Mouse (Mus musculus) MEL (cell line): Measurements from ENCODE around the gene Hes3. TPM values are rescaled to one million over a fixed set of nuclear protein-coding genes. Genes with fewer than 3 reads are reported as not detected.

Experiments used
- DNase-seq: peaks from one replicate; pipeline ENCODE4 v3.0.0; 2011; ENCODE audit warnings: low read depth, low spot score
- H3K27ac ChIP-seq: 2 replicates; pipeline ENCODE4 v1.5.1; 2012; ENCODE audit warnings: low read depth, mild to moderate bottlenecking, control low read depth, low read length, moderate library complexity; ENCODE audit not compliant: control insufficient read depth
- H3K27me3 ChIP-seq, 2 experiments: fragments of 150-350 bp in 1 of 2; sonication (generic) in 1 of 2; 2 replicates each; pipeline ENCODE4 v1.6.1; 2012; ENCODE audit warnings: low read length in 2 of 2, mild to moderate bottlenecking in 2 of 2, improper control_type of control experiment in 1 of 2, moderate library complexity in 1 of 2; ENCODE audit not compliant: insufficient read depth in 2 of 2, control insufficient read depth in 1 of 2
- H3K36me3 ChIP-seq, 2 experiments: 2 replicates each; pipeline ENCODE4 v1.6.1; 2012 to 2014; ENCODE audit warnings: low read length in 2 of 2, improper control_type of control experiment in 1 of 2, inconsistent platforms in 1 of 2, mild to moderate bottlenecking in 1 of 2; ENCODE audit not compliant: insufficient read depth in 2 of 2, control insufficient read depth in 1 of 2
- H3K4me1 ChIP-seq, 2 experiments: fragments of 150-350 bp in 1 of 2; sonication (generic) in 1 of 2; 2 replicates each; pipeline ENCODE4 v1.6.1; 2012; ENCODE audit warnings: low read length in 2 of 2, improper control_type of control experiment in 1 of 2, mild to moderate bottlenecking in 1 of 2; ENCODE audit not compliant: insufficient read depth in 2 of 2, control insufficient read depth in 1 of 2
- H3K4me3 ChIP-seq, 2 experiments: fragments of 150-350 bp in 1 of 2; sonication (generic) in 1 of 2; 2 replicates each; pipeline ENCODE4 v1.5.1; 2012; ENCODE audit warnings: low read depth in 2 of 2, low read length in 2 of 2, mild to moderate bottlenecking in 2 of 2, moderate library complexity in 2 of 2, control low read depth in 1 of 2, improper control_type of control experiment in 1 of 2; ENCODE audit not compliant: control insufficient read depth in 1 of 2, insufficient read depth in 1 of 2
- H3K79me2 ChIP-seq: 2 replicates; pipeline ENCODE4 v1.6.1; 2012; ENCODE audit warnings: mild to moderate bottlenecking, low read length, moderate library complexity; ENCODE audit not compliant: control insufficient read depth, poor library complexity, insufficient read depth
- H3K9ac ChIP-seq: 2 replicates; pipeline ENCODE4 v1.6.1; 2012; ENCODE audit warnings: low read depth, mild to moderate bottlenecking, control low read depth, low read length, moderate library complexity; ENCODE audit not compliant: control insufficient read depth, poor library complexity, severe bottlenecking
- H3K9me3 ChIP-seq: fragments of 150-350 bp; sonication (generic); replicated peaks from 2 replicates; pipeline ENCODE4 v1.6.1; 2012; ENCODE audit warnings: mild to moderate bottlenecking, low read length, improper control_type of control experiment, moderate library complexity; ENCODE audit not compliant: insufficient read depth
- CTCF ChIP-seq, 3 experiments: IDR thresholded peaks in 2 of 3; conservative IDR thresholded peaks in 1 of 3; 2 replicates each; pipeline ENCODE4 v1.5.1; 2011 to 2012; ENCODE audit warnings: low read length in 3 of 3, low read depth in 2 of 3, mild to moderate bottlenecking in 2 of 3, improper control_type of control experiment in 1 of 3, inconsistent platforms in 1 of 3, mixed read lengths in 1 of 3, moderate library complexity in 1 of 3; ENCODE audit not compliant: control insufficient read depth in 1 of 3, insufficient read depth in 1 of 3, poor library complexity in 1 of 3, severe bottlenecking in 1 of 3
- E2F4 ChIP-seq: IDR thresholded peaks from 2 replicates; pipeline ENCODE4 v1.6.1; 2011; ENCODE audit warnings: low read depth, low read length, improper control_type of control experiment, borderline replicate concordance
- GABPA ChIP-seq: IDR thresholded peaks from 2 replicates; pipeline ENCODE4 v1.6.1; 2012; ENCODE audit warnings: low read depth, mild to moderate bottlenecking, inconsistent platforms, low read length, improper control_type of control experiment, moderate library complexity
- GATA1 ChIP-seq: IDR thresholded peaks from 2 replicates; pipeline ENCODE4 v1.6.1; 2011; ENCODE audit warnings: low read depth, low read length, improper control_type of control experiment
- HCFC1 ChIP-seq: IDR thresholded peaks from 2 replicates; pipeline ENCODE4 v1.6.1; 2012; ENCODE audit warnings: low read depth, mild to moderate bottlenecking, inconsistent platforms, low read length, improper control_type of control experiment, moderate library complexity
- JUND ChIP-seq: IDR thresholded peaks from 2 replicates; pipeline ENCODE4 v1.6.1; 2011; ENCODE audit warnings: low read depth, mild to moderate bottlenecking, improper control_type of control experiment, low read length
- MEF2A ChIP-seq: IDR thresholded peaks from 2 replicates; pipeline ENCODE4 v1.6.1; 2014; ENCODE audit warnings: low read depth, mild to moderate bottlenecking, inconsistent platforms, low read length, improper control_type of control experiment; ENCODE audit not compliant: poor library complexity, insufficient replicate concordance, severe bottlenecking; ENCODE audit errors: extremely low read depth
- NELFE ChIP-seq: IDR thresholded peaks from 2 replicates; pipeline ENCODE4 v1.6.1; 2011; ENCODE audit warnings: low read depth, low read length, improper control_type of control experiment
- POLR2A ChIP-seq, 2 experiments: IDR thresholded peaks; 2 replicates each; pipeline ENCODE4 v1.6.1; 2011 to 2012; ENCODE audit warnings: low read length in 2 of 2, mild to moderate bottlenecking in 2 of 2, control low read depth in 1 of 2, improper control_type of control experiment in 1 of 2, low read depth in 1 of 2, moderate library complexity in 1 of 2; ENCODE audit not compliant: control insufficient read depth in 1 of 2, insufficient read depth in 1 of 2, poor library complexity in 1 of 2
- RAD21 ChIP-seq: IDR thresholded peaks from 2 replicates; pipeline ENCODE4 v1.6.1; 2011; ENCODE audit warnings: mild to moderate bottlenecking, low read depth, low read length, improper control_type of control experiment
- RCOR1 ChIP-seq: IDR thresholded peaks from 2 replicates; pipeline ENCODE4 v1.6.1; 2012; ENCODE audit warnings: low read depth, mild to moderate bottlenecking, inconsistent platforms, low read length, improper control_type of control experiment
- SMC3 ChIP-seq: IDR thresholded peaks from 2 replicates; pipeline ENCODE4 v1.6.1; 2011; ENCODE audit warnings: low read depth, low read length, improper control_type of control experiment
- TBP ChIP-seq: IDR thresholded peaks from 2 replicates; pipeline ENCODE4 v1.8.0; 2011; ENCODE audit warnings: low read depth, low read length, improper control_type of control experiment
- TCF12 ChIP-seq: IDR thresholded peaks from 2 replicates; pipeline ENCODE4 v1.6.1; 2014; ENCODE audit warnings: low read depth, mild to moderate bottlenecking, inconsistent platforms, low read length, improper control_type of control experiment, moderate library complexity
- ZC3H11A ChIP-seq: IDR thresholded peaks from 2 replicates; pipeline ENCODE4 v1.6.1; 2012; ENCODE audit warnings: low read depth, mild to moderate bottlenecking, inconsistent platforms, low read length, improper control_type of control experiment
- ZKSCAN1 ChIP-seq: IDR thresholded peaks from 2 replicates; pipeline ENCODE4 v1.6.1; 2012; ENCODE audit warnings: low read depth, mild to moderate bottlenecking, inconsistent platforms, low read length, improper control_type of control experiment, moderate library complexity
- ZMIZ1 ChIP-seq: IDR thresholded peaks from 2 replicates; pipeline ENCODE4 v1.6.1; 2012; ENCODE audit warnings: low read depth, mild to moderate bottlenecking, inconsistent platforms, low read length, improper control_type of control experiment, moderate library complexity
- polyA plus RNA-seq, 2 experiments: library from polyadenylated mRNA; stranded (reverse) in 1 of 2; unstranded in 1 of 2; fragments of >175 nt in 1 of 2; fragments of >200 nt in 1 of 2; gene quantifications; 2 replicates each; pipeline versions ENCODE4 v1.2.1 to v1.2.4; 2012; ENCODE audit warnings: low replicate concordance in 2 of 2, low read depth in 1 of 2; ENCODE audit not compliant: insufficient read length in 2 of 2, insufficient read depth in 1 of 2, missing spikeins in 1 of 2
- total RNA-seq: library from RNA; depleted of rRNA; stranded (reverse); fragments of 300-350 nt; gene quantifications from 2 replicates; pipeline ENCODE4 v1.2.3, GENCODE M21; 2012

The Hes3 gene
- total and polyA plus RNA-seq, 3 experiments: 0.04 TPM; not detected in 2

DNA sequence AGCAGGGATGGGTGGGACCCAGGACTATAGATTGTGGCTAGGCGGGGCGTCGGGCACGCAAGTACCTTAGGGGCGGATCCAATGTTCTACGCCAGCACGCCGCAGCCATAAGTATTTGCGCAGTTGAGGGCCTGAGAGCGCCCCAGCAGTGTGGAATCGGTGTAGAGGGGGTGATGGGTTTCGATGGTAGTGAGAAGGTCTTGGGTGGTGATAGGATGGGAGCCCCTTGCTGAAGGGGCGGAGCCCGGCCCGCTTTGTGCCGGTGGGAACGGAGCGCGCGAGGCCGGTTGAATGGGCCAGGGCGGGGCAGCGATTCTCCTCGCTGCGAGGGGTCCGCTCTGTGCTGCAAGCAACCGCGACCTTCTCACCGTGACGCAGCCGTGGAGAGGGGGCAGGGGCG lies 5.3 kb downstream of the Hes3 start:
- no peaks in the 10 kb centered on the region for H3K4me1 ChIP-seq
- peak overlapping the region; percentile 43 to 48; a peak in 3 of 4 replicates for H3K4me3 ChIP-seq
- H3K27ac ChIP-seq: no peak overlapping the region
- H3K9ac ChIP-seq: peak overlapping the region; percentile 50
- H3K27me3 ChIP-seq: no peaks in the 10 kb centered on the region
- peak; percentile 65 for DNase-seq
- H3K9me3 ChIP-seq: no peaks in the 10 kb centered on the region
- no peaks in the 10 kb centered on the region for H3K79me2 ChIP-seq
- no peak for TF ChIP-seq GABPA
- no peak for TF ChIP-seq ZKSCAN1
- no peak for TF ChIP-seq GATA1
- TF ChIP-seq TBP: no peak
- TF ChIP-seq NELFE: no peak
- TF ChIP-seq JUND: no peak
- no peak for TF ChIP-seq CTCF (IDR thresholded peaks at IDR 0.05 in 2 of 3, conservative IDR thresholded peaks at IDR 0.05 in 1 of 3; ENCODE audit: control insufficient read depth in 1 of 3, insufficient read depth in 1 of 3, low read depth in 2 of 3, low read length in 3 of 3, poor library complexity in 1 of 3, severe bottlenecking in 1 of 3)
- TF ChIP-seq POLR2A (IDR thresholded peaks at IDR 0.05; ENCODE audit: control insufficient read depth in 1 of 2, insufficient read depth in 1 of 2, low read depth in 1 of 2, low read length in 2 of 2, poor library complexity in 1 of 2): no peak
- TF ChIP-seq TCF12: no peak
- no peaks in the 10 kb centered on the region for H3K36me3 ChIP-seq

GRCm38 (mm10) chr4:152285505-152285904 lies 6.0 kb downstream of the Hes3 start:
- no peak overlapping the region for H3K9ac ChIP-seq
- DNase-seq: peak; percentile 46
- H3K9me3 ChIP-seq: no peaks in the 10 kb centered on the region
- no peak overlapping the region for H3K4me3 ChIP-seq
- no peak overlapping the region for H3K27ac ChIP-seq
- TF ChIP-seq MEF2A (no peak), SMC3 (peak; percentile 94), HCFC1 (no peak), ZMIZ1 (no peak), RCOR1 (no peak), GATA1 (no peak), ZC3H11A (peak; percentile 55), RAD21 (peak; percentile 65), CTCF (IDR thresholded peaks at IDR 0.05 in 2 of 3, conservative IDR thresholded peaks at IDR 0.05 in 1 of 3; ENCODE audit: control insufficient read depth in 1 of 3, insufficient read depth in 1 of 3, low read depth in 2 of 3, low read length in 3 of 3, poor library complexity in 1 of 3, severe bottlenecking in 1 of 3) (peak; percentile 62 to 84 (median 83)), TCF12 (no peak), TBP (no peak), E2F4 (no peak)
- TF ChIP-seq, all 39 proteins: peak for 4
- Histone ChIP-seq H3K4me1 (no peaks in the 10 kb centered on the region), H3K27me3 (no peaks in the 10 kb centered on the region), H3K36me3 (no peaks in the 10 kb centered on the region), H3K79me2 (no peaks in the 10 kb centered on the region)
